Mouse (Mus musculus) G1E (cell line): ENCODE results near the gene Tmcc3. TPM values are rescaled to one million over a fixed set of nuclear protein-coding genes. Genes with fewer than 3 reads are reported as not detected.

Experiments used
- ATAC-seq: 2 replicates; pipeline ENCODE4 v1.8.0; 2016; ENCODE audit warnings: mild to moderate bottlenecking; ENCODE audit not compliant: insufficient number of reproducible peaks, poor library complexity, low FRiP score, severe bottlenecking; ENCODE audit errors: extremely low read depth
- DNase-seq: peaks from one replicate; pipeline ENCODE4 v3.0.0; 2012; ENCODE audit warnings: low spot score
- H3K27me3 ChIP-seq: 2 replicates; pipeline ENCODE4 v1.6.1; 2012; ENCODE audit warnings: mild to moderate bottlenecking, low read length, inconsistent platforms; ENCODE audit not compliant: insufficient read depth
- H3K36me3 ChIP-seq: replicated peaks from 2 replicates; pipeline ENCODE3; 2012; ENCODE audit warnings: mild to moderate bottlenecking, inconsistent platforms
- H3K4me1 ChIP-seq: 2 replicates; pipeline ENCODE4 v1.6.1; 2012; ENCODE audit warnings: low read depth, low read length, inconsistent platforms, mixed read lengths; ENCODE audit not compliant: insufficient read depth
- H3K4me3 ChIP-seq: 2 replicates; pipeline ENCODE4 v1.5.1; 2012; ENCODE audit warnings: low read depth, mild to moderate bottlenecking, inconsistent platforms, low read length, moderate library complexity, mixed read lengths
- H3K9me3 ChIP-seq: replicated peaks from 2 replicates; pipeline ENCODE4 v1.6.1; 2012; ENCODE audit warnings: inconsistent platforms
- CTCF ChIP-seq: IDR thresholded peaks from 2 replicates; pipeline ENCODE4 v1.5.1; 2012; ENCODE audit warnings: low read depth, low read length, inconsistent platforms, mixed read lengths
- GATA1 ChIP-seq: IDR thresholded peaks from 2 replicates; pipeline ENCODE4 v1.6.1; 2012; ENCODE audit warnings: borderline replicate concordance, low read length, inconsistent platforms, mixed read lengths
- GATA2 ChIP-seq: IDR thresholded peaks from 2 replicates; pipeline ENCODE4 v1.6.1; 2012; ENCODE audit warnings: low read depth, low read length, inconsistent platforms, borderline replicate concordance
- POLR2AphosphoS5 ChIP-seq: IDR thresholded peaks from 2 replicates; pipeline ENCODE4 v1.6.1; 2012; ENCODE audit warnings: low read depth, low read length, inconsistent platforms; ENCODE audit not compliant: insufficient replicate concordance
- TAL1 ChIP-seq: conservative IDR thresholded peaks from 2 replicates; pipeline ENCODE4 v1.6.1; 2012; ENCODE audit warnings: low read depth, low read length, inconsistent platforms, mixed read lengths
- polyA plus RNA-seq: library from polyadenylated mRNA; stranded (reverse); fragments of >175 nt; gene quantifications from 2 replicates; pipeline ENCODE4 v1.2.3, GENCODE M21; 2012
- total RNA-seq, 2 experiments: library from RNA; stranded (forward) in 1 of 2; stranded (reverse) in 1 of 2; fragments of 200-1000 nt in 1 of 2; fragments of >200 nt in 1 of 2; fragmentation: Nextera tagmentation in 1 of 2; gene quantifications; 2 replicates each; pipeline ENCODE4 v1.2.3; 2014 to 2017

Tmcc3 gene
- total and polyA plus RNA-seq, 3 experiments = 3.3 to 15.6 (median 8.1) TPM

DNA sequence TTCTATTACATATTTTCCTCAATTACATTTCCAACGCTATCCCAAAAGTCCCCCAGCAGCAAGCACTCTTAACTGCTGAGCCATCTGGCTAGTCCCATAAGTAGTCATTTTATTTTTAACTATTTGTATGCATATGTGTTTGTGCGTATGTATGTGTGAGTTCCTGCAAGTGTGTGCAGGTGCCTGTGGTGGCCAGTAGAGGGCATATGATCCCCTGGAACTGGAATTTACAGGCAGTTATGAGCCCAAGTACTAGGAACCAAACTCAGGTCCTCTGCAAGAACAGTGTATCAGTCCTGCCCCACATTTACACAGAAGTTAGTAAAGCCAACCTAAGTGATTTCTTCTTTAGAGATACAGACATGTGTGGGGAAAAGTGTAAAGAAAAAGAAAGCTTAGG is 68.3 kb downstream of the Tmcc3 start:
- TF ChIP-seq GATA2 = no peak
- no peak for TF ChIP-seq TAL1
- 0 out of 2 replicates have a peak, but pooled peaks have one; percentile 11 for TF ChIP-seq CTCF
- TF ChIP-seq GATA1 = no peak
- TF ChIP-seq POLR2AphosphoS5 = no peak
- no peaks in the 10 kb centered on the region for H3K4me1 ChIP-seq
- no peaks in the 10 kb centered on the region for H3K9me3 ChIP-seq
- DNase-seq (no peak), ATAC-seq (no peak)
- H3K36me3 ChIP-seq = no peaks in the 10 kb centered on the region
- peaks cover 12% of the 10 kb centered on the region; the same call in 1 of the 2 replicates for H3K27me3 ChIP-seq
- no peak overlapping the region for H3K4me3 ChIP-seq

GRCm38 (mm10) chr10:94380662-94381392 is 69.1 kb downstream of the Tmcc3 start:
- DNase-seq (no peak), ATAC-seq (no peak)
- Histone ChIP-seq H3K36me3 (no peaks in the 10 kb centered on the region), H3K9me3 (no peaks in the 10 kb centered on the region), H3K27me3 (peaks cover 5% of the 10 kb centered on the region; the same call in 1 of the 2 replicates), H3K4me3 (no peak overlapping the region), H3K4me1 (no peaks in the 10 kb centered on the region)
- TF ChIP-seq TAL1 = no peak
- TF ChIP-seq GATA2 = no peak
- no peak for TF ChIP-seq POLR2AphosphoS5
- TF ChIP-seq CTCF = no peak
- no peak for TF ChIP-seq GATA1

- H3K36me3 ChIP-seq = no peaks in the 10 kb centered on the region
- DNase-seq (no peak), ATAC-seq (no peak)
- TF ChIP-seq GATA2 (no peak), POLR2AphosphoS5 (no peak), GATA1 (no peak)
- H3K4me1 ChIP-seq = no peaks in the 10 kb centered on the region
- H3K4me3 ChIP-seq = no peak overlapping the region
- no peaks in the 10 kb centered on the region for H3K9me3 ChIP-seq
- peaks cover 2% of the 10 kb centered on the region; the same call in 1 of the 2 replicates for H3K27me3 ChIP-seq
These were observed 69.6 kb downstream of the Tmcc3 start for GRCm38 (mm10) chr10:94381393-94381740.

GRCm38 (mm10) chr10:94382618-94383017 is 70.9 kb downstream of the Tmcc3 start:
- TF ChIP-seq GATA1 (no peak), GATA2 (no peak), POLR2AphosphoS5 (no peak), TAL1 (no peak)
- H3K4me3 ChIP-seq = no peak overlapping the region
- no peaks in the 10 kb centered on the region for H3K36me3 ChIP-seq
- no peaks in the 10 kb centered on the region for H3K4me1 ChIP-seq
- no peak for ATAC-seq
- peaks cover 2% of the 10 kb centered on the region; the same call in 1 of the 2 replicates for H3K27me3 ChIP-seq
- no peaks in the 10 kb centered on the region for H3K9me3 ChIP-seq
- DNase-seq = no peak

- TF ChIP-seq GATA1 = no peak
- Histone ChIP-seq H3K4me3 (no peak overlapping the region), H3K36me3 (no peaks in the 10 kb centered on the region), H3K27me3 (peaks cover 2% of the 10 kb centered on the region; the same call in 1 of the 2 replicates), H3K9me3 (no peaks in the 10 kb centered on the region), H3K4me1 (no peaks in the 10 kb centered on the region)
- ATAC-seq (no peak), DNase-seq (no peak)
These were observed 71.8 kb downstream of the Tmcc3 start for GRCm38 (mm10) chr10:94383565-94383964.

- H3K27me3 ChIP-seq = no peaks in the 10 kb centered on the region
- ATAC-seq (no peak), DNase-seq (no peak)
- no peaks in the 10 kb centered on the region for H3K4me1 ChIP-seq
- H3K4me3 ChIP-seq = no peak overlapping the region
- H3K9me3 ChIP-seq = no peaks in the 10 kb centered on the region
- TF ChIP-seq GATA2 (no peak), POLR2AphosphoS5 (no peak), GATA1 (no peak), CTCF (no peak), TAL1 (no peak)
- H3K36me3 ChIP-seq = no peaks in the 10 kb centered on the region
These were observed 77.5 kb downstream of the Tmcc3 start for GRCm38 (mm10) chr10:94389219-94389618.

- no peak for TF ChIP-seq GATA2
- TF ChIP-seq GATA1 = no peak
- TF ChIP-seq POLR2AphosphoS5 = no peak
- TF ChIP-seq CTCF = no peak
- TF ChIP-seq TAL1 = no peak
- H3K4me1 ChIP-seq = no peaks in the 10 kb centered on the region
- H3K36me3 ChIP-seq = no peaks in the 10 kb centered on the region
- DNase-seq = no peak
- H3K27me3 ChIP-seq = no peaks in the 10 kb centered on the region
- H3K9me3 ChIP-seq = no peaks in the 10 kb centered on the region
- no peak overlapping the region for H3K4me3 ChIP-seq
- no peak for ATAC-seq
These were observed 79.3 kb downstream of the Tmcc3 start for GRCm38 (mm10) chr10:94391049-94391448.
